Mouse (Mus musculus): Measurements from ENCODE around the gene Mipep. TPM values are rescaled to one million over a fixed set of nuclear protein-coding genes. Genes with fewer than 3 reads are reported as not detected.

Gene Mipep
- 25.6 and 25.8 TPM in 2 replicates for polyA plus RNA-seq (2014; fragmentation: Nextera tagmentation; extraction: Ambion mirVana)

- Histone ChIP-seq H3K36me3 (ENCODE audit: control insufficient read depth, insufficient read depth, low read length) (no peaks in the 10 kb centered on the region), H3K27me3 (ENCODE audit: control insufficient read depth, insufficient read depth, low read length) (no peaks in the 10 kb centered on the region), H3K27ac (replicated peaks; ENCODE audit: low read depth, low read length) (no peak within 1 kb of the TSS), H3K4me1 (ENCODE audit: control insufficient read depth, insufficient read depth, low read length) (no peaks in the 10 kb centered on the region), H3K9me3 (ENCODE audit: control insufficient read depth, low read length) (no peaks in the 10 kb centered on the region), H3K9ac (ENCODE audit: low read length) (peak within 1 kb of the TSS; percentile 68), H3K4me3 (ENCODE audit: low read depth, low read length) (peak within 1 kb of the TSS; percentile 70), H3K4me2 (ENCODE audit: low read depth, severe bottlenecking) (peak within 1 kb of the TSS; percentile 73)
- DNase-seq (ENCODE audit: low spot score) (peak; percentile 92), ATAC-seq (ENCODE audit: insufficient number of reproducible peaks, low FRiP score, low TSS enrichment, low read depth) (peak; percentile 81)
- WGBS: under 1% methylated on average over 61 of the region's 61 CpGs
Measured at GRCm38 (mm10) chr14:60784427-60785315, at the start of gene Mipep. TSS of gene Mipep (plus strand) at chr14:60784573.

- Histone ChIP-seq H3K4me2 (ENCODE audit: low read depth, severe bottlenecking) (no peak overlapping the region), H3K4me1 (ENCODE audit: control insufficient read depth, insufficient read depth, low read length) (peaks cover 29% of the 10 kb centered on the region), H3K27ac (replicated peaks; ENCODE audit: low read depth, low read length) (no peak overlapping the region), H3K9ac (ENCODE audit: low read length) (no peak overlapping the region), H3K9me3 (ENCODE audit: control insufficient read depth, low read length) (no peaks in the 10 kb centered on the region), H3K27me3 (ENCODE audit: control insufficient read depth, insufficient read depth, low read length) (no peaks in the 10 kb centered on the region), H3K36me3 (ENCODE audit: control insufficient read depth, insufficient read depth, low read length) (no peaks in the 10 kb centered on the region), H3K4me3 (ENCODE audit: low read depth, low read length) (no peak overlapping the region)
- no peak for ATAC-seq (ENCODE audit: insufficient number of reproducible peaks, low FRiP score, low TSS enrichment, low read depth)
- 69% methylated on average over 5 of the region's 5 CpGs for WGBS
- no peak for DNase-seq (ENCODE audit: low spot score)
Measured at GRCm38 (mm10) chr14:60735206-60735605, 49.2 kb upstream of the Mipep start.

- no peaks in the 10 kb centered on the region for H3K27me3 ChIP-seq (ENCODE audit: control insufficient read depth, insufficient read depth, low read length)
- H3K4me3 ChIP-seq (ENCODE audit: low read depth, low read length): no peak overlapping the region
- H3K9ac ChIP-seq (ENCODE audit: low read length): peak overlapping the region; percentile 13; the same call in 1 of the 2 replicates
- 64% methylated on average over 13 of the region's 13 CpGs for WGBS
- no peak for DNase-seq (ENCODE audit: low spot score)
- no peak overlapping the region for H3K4me2 ChIP-seq (ENCODE audit: low read depth, severe bottlenecking)
- H3K36me3 ChIP-seq (ENCODE audit: control insufficient read depth, insufficient read depth, low read length): no peaks in the 10 kb centered on the region
- H3K27ac ChIP-seq (replicated peaks; ENCODE audit: low read depth, low read length): peak overlapping the region; percentile 87
- peaks cover 29% of the 10 kb centered on the region for H3K4me1 ChIP-seq (ENCODE audit: control insufficient read depth, insufficient read depth, low read length)
- ATAC-seq (ENCODE audit: insufficient number of reproducible peaks, low FRiP score, low TSS enrichment, low read depth): no peak
- H3K9me3 ChIP-seq (ENCODE audit: control insufficient read depth, low read length): no peaks in the 10 kb centered on the region
Measured at GRCm38 (mm10) chr14:60735848-60736547, 48.4 kb upstream of the Mipep start.

GRCm38 (mm10) chr14:60736591-60737192 is 47.7 kb upstream of the Mipep start:
- H3K4me1 ChIP-seq (ENCODE audit: control insufficient read depth, insufficient read depth, low read length): peaks cover 29% of the 10 kb centered on the region
- peak overlapping the region; percentile 13; the same call in 1 of the 2 replicates for H3K9ac ChIP-seq (ENCODE audit: low read length)
- no peak overlapping the region for H3K4me2 ChIP-seq (ENCODE audit: low read depth, severe bottlenecking)
- H3K27ac ChIP-seq (replicated peaks; ENCODE audit: low read depth, low read length): peak overlapping the region; percentile 87
- no peaks in the 10 kb centered on the region for H3K9me3 ChIP-seq (ENCODE audit: control insufficient read depth, low read length)
- ATAC-seq (ENCODE audit: insufficient number of reproducible peaks, low FRiP score, low TSS enrichment, low read depth) (peak; percentile 56; the same call in 1 of the 2 replicates), DNase-seq (ENCODE audit: low spot score) (peak; percentile 60)
- H3K27me3 ChIP-seq (ENCODE audit: control insufficient read depth, insufficient read depth, low read length): no peaks in the 10 kb centered on the region
- no peaks in the 10 kb centered on the region for H3K36me3 ChIP-seq (ENCODE audit: control insufficient read depth, insufficient read depth, low read length)
- 7% methylated on average over 4 of the region's 4 CpGs for WGBS
- H3K4me3 ChIP-seq (ENCODE audit: low read depth, low read length): no peak overlapping the region

GRCm38 (mm10) chr14:60737202-60737611 is 47.2 kb upstream of the Mipep start:
- ATAC-seq (ENCODE audit: insufficient number of reproducible peaks, low FRiP score, low TSS enrichment, low read depth) (peak; percentile 5; the same call in 1 of the 2 replicates), DNase-seq (ENCODE audit: low spot score) (no peak)
- peak overlapping the region; percentile 87; the same call in 1 of the 2 replicates for H3K27ac ChIP-seq (replicated peaks; ENCODE audit: low read depth, low read length)
- WGBS: 20% methylated on average over 7 of the region's 7 CpGs
- no peaks in the 10 kb centered on the region for H3K9me3 ChIP-seq (ENCODE audit: control insufficient read depth, low read length)
- peaks cover 29% of the 10 kb centered on the region for H3K4me1 ChIP-seq (ENCODE audit: control insufficient read depth, insufficient read depth, low read length)
- no peak overlapping the region for H3K4me2 ChIP-seq (ENCODE audit: low read depth, severe bottlenecking)
- no peaks in the 10 kb centered on the region for H3K36me3 ChIP-seq (ENCODE audit: control insufficient read depth, insufficient read depth, low read length)
- H3K27me3 ChIP-seq (ENCODE audit: control insufficient read depth, insufficient read depth, low read length): no peaks in the 10 kb centered on the region
- no peak overlapping the region for H3K4me3 ChIP-seq (ENCODE audit: low read depth, low read length)
- no peak overlapping the region for H3K9ac ChIP-seq (ENCODE audit: low read length)

- 67% methylated on average over 10 of the region's 10 CpGs for WGBS
- no peak for ATAC-seq (ENCODE audit: insufficient number of reproducible peaks, low FRiP score, low TSS enrichment, low read depth)
- no peak overlapping the region for H3K9ac ChIP-seq (ENCODE audit: low read length)
- H3K4me3 ChIP-seq (ENCODE audit: low read depth, low read length): no peak overlapping the region
- H3K27ac ChIP-seq (replicated peaks; ENCODE audit: low read depth, low read length): peak overlapping the region; percentile 53; the same call in 1 of the 2 replicates
- H3K27me3 ChIP-seq (ENCODE audit: control insufficient read depth, insufficient read depth, low read length): no peaks in the 10 kb centered on the region
- peaks cover 23% of the 10 kb centered on the region for H3K4me1 ChIP-seq (ENCODE audit: control insufficient read depth, insufficient read depth, low read length)
- no peak for DNase-seq (ENCODE audit: low spot score)
- H3K4me2 ChIP-seq (ENCODE audit: low read depth, severe bottlenecking): no peak overlapping the region
- no peaks in the 10 kb centered on the region for H3K9me3 ChIP-seq (ENCODE audit: control insufficient read depth, low read length)
- no peaks in the 10 kb centered on the region for H3K36me3 ChIP-seq (ENCODE audit: control insufficient read depth, insufficient read depth, low read length)
Measured at GRCm38 (mm10) chr14:60738434-60738938, 45.9 kb upstream of the Mipep start.

GRCm38 (mm10) chr14:60739155-60739554 is 45.2 kb upstream of the Mipep start:
- DNase-seq (ENCODE audit: low spot score) (no peak), ATAC-seq (ENCODE audit: insufficient number of reproducible peaks, low FRiP score, low TSS enrichment, low read depth) (no peak)
- Histone ChIP-seq H3K4me1 (ENCODE audit: control insufficient read depth, insufficient read depth, low read length) (peaks cover 23% of the 10 kb centered on the region), H3K9ac (ENCODE audit: low read length) (no peak overlapping the region), H3K36me3 (ENCODE audit: control insufficient read depth, insufficient read depth, low read length) (no peaks in the 10 kb centered on the region), H3K4me2 (ENCODE audit: low read depth, severe bottlenecking) (no peak overlapping the region), H3K27ac (replicated peaks; ENCODE audit: low read depth, low read length) (0 out of 2 replicates have a peak overlapping the region, but pooled peaks have one; percentile 38), H3K4me3 (ENCODE audit: low read depth, low read length) (no peak overlapping the region), H3K27me3 (ENCODE audit: control insufficient read depth, insufficient read depth, low read length) (no peaks in the 10 kb centered on the region), H3K9me3 (ENCODE audit: control insufficient read depth, low read length) (no peaks in the 10 kb centered on the region)
- WGBS: 5% methylated on average over 4 of the region's 9 CpGs

- H3K36me3 ChIP-seq (ENCODE audit: control insufficient read depth, insufficient read depth, low read length): no peaks in the 10 kb centered on the region
Measured at GRCm38 (mm10) chr14:60739616-60740015, 44.8 kb upstream of the Mipep start.

More at GRCm38 (mm10) chr14:60739616-60740015, 44.8 kb upstream of the Mipep start:
- ATAC-seq (ENCODE audit: insufficient number of reproducible peaks, low FRiP score, low TSS enrichment, low read depth): no peak
- no peaks in the 10 kb centered on the region for H3K9me3 ChIP-seq (ENCODE audit: control insufficient read depth, low read length)
- 67% methylated on average over 12 of the region's 12 CpGs for WGBS
- 0 out of 2 replicates have a peak overlapping the region, but pooled peaks have one; percentile 38 for H3K27ac ChIP-seq (replicated peaks; ENCODE audit: low read depth, low read length)
- peaks cover 23% of the 10 kb centered on the region for H3K4me1 ChIP-seq (ENCODE audit: control insufficient read depth, insufficient read depth, low read length)
- DNase-seq (ENCODE audit: low spot score): no peak
- H3K27me3 ChIP-seq (ENCODE audit: control insufficient read depth, insufficient read depth, low read length): no peaks in the 10 kb centered on the region
- H3K4me2 ChIP-seq (ENCODE audit: low read depth, severe bottlenecking): no peak overlapping the region
- H3K9ac ChIP-seq (ENCODE audit: low read length): no peak overlapping the region
- no peak overlapping the region for H3K4me3 ChIP-seq (ENCODE audit: low read depth, low read length)

Measured in limb, embryonic 11.5 days (tissue).